Mouse (Mus musculus) mature B cell (primary cell): ENCODE data around the gene Rcc1.

Source experiments
- in situ Hi-C: fragments of 300-500 bp; cut with MboI; formaldehyde crosslinking; loops from 2 replicates; pipeline ENCODE4 v1.14.3; 2019

The Rcc1 gene

DNA sequence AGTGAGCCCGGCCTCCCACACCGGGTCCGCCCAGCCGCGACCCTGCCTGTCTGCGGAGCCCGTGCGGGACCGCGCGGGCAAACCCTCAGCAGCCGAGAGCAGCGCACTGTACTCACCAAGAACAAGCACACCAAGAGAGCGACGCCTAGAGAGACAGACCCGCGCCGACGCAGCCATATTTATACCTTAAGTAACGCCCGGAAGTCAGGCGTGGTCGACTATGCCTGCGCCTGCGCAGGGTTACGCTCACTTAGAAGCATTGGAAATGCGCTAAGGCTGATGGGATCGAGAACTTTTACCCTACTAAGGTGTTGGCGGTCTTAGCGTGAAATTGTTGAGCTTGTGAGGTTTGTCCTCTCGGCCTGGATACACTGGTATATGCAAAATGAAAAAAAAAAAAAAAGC is at the start of gene Rcc1:
TSS of gene Rcc1 (minus strand) at position 125 of the 405 bp plus-strand sequence.
- in situ Hi-C loops = no loop called here

DNA sequence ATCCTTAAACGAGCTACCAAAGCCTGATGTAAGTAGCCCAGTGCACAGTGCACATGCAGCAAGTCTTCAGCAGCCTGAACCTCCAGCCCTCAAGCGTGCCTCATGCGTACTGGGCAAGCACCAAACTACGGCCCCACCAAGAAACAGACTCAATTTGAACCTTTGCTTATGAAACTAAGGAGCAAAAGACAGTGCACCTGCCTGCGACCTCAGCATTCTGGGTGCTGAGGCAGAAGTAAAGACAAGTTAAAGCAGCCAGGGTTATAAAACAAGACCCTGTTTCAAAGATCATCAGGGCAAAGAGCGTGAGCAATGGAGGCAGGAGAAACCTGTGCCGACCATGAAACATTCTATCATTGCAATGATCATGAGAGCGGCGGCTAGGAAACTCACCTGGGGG is 47.6 kb upstream of the Rcc1 start:
- in situ Hi-C loops = no loop called here

DNA sequence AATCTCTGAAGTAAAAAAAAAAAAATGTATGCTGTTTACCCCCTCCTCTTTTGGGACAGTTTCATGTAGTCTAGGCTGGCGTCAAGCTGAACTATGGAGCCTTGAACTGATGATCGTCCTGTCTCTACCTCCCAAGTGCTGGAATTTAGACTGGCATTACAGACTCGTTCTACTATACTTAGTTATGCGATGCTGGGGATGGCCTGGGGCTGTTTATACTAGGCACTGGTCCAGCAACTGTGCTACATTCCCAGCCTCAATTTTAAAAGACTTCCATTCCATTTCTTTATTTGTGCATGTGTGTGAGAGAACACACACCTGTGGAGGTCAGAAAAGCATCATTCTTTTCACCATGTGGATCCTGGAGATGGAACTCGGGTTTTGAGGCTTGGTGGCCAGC is 45.5 kb upstream of the Rcc1 start:
- in situ Hi-C loops = no loop called here

DNA sequence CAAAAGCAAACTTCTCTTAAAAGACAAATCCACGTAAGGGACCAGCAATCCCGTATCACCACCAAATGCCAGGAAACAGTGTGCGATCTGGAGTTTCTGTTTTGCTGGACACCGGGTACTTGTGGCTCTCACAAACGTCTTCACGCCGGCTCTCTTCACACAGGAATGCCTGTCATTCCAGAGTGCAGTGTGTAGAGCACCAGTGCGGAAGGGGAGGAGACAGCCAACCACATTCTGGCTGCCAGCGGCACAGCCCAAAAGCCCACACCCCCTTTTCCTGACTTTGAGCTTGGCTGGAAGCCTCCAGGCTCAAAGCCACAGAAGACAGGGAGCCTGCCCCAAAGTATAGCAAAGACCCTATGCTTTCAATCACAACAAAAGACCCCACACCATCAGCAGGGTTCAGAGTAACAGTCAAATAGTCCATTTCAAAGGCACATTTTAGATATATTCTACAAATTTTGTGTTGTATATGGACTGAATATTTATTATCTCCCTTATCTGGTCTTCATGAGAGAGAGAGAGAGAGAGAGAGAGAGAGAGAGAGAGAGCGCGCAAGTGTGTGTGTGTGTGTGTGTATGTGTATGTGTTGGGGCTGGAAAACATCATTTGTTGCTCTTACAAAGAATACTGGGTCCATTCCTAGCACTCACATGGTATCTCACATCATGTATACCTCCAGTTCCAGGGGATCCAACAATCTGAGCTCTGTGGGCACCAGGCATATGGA is 44.8 kb upstream of the Rcc1 start:
- in situ Hi-C loops = no loop called here

GRCm38 (mm10) chr4:132397120-132397519 is 43.7 kb upstream of the Rcc1 start:
- in situ Hi-C loops = no loop called here

- in situ Hi-C loops = no loop called here
Measured at GRCm38 (mm10) chr4:132396251-132396650, 42.8 kb upstream of the Rcc1 start.

GRCm38 (mm10) chr4:132391063-132391740 is 37.8 kb upstream of the Rcc1 start:
- in situ Hi-C loops = no loop called here

- in situ Hi-C loops = no loop called here
Measured at GRCm38 (mm10) chr4:132389302-132389701, 35.9 kb upstream of the Rcc1 start.

DNA sequence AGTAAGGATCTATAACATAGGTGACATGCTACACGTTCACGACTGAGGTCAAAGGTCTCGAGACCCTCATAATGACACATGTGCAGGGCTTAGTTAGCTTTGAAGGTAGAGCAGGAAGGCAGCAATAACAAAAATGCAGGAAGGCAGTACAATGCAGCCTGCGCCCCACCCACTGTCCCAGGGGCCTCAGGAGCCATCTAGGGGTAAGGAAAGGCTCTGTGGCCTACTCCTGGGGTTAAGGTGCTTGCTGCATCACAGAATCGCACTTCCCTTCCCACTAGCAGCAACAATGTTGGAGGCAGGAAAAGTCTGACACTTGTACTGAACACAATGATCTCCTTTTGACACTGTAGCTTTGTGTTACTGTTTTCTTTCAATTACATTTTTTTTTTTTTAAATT is 34.2 kb upstream of the Rcc1 start:
- in situ Hi-C loops = no loop called here

- in situ Hi-C loops = no loop called here
Measured at GRCm38 (mm10) chr4:132386846-132387245, 33.4 kb upstream of the Rcc1 start.

GRCm38 (mm10) chr4:132385771-132386410 is 32.5 kb upstream of the Rcc1 start:
- in situ Hi-C loops = no loop called here

- in situ Hi-C loops = no loop called here
Measured at GRCm38 (mm10) chr4:132383455-132383854, 30.1 kb upstream of the Rcc1 start.

DNA sequence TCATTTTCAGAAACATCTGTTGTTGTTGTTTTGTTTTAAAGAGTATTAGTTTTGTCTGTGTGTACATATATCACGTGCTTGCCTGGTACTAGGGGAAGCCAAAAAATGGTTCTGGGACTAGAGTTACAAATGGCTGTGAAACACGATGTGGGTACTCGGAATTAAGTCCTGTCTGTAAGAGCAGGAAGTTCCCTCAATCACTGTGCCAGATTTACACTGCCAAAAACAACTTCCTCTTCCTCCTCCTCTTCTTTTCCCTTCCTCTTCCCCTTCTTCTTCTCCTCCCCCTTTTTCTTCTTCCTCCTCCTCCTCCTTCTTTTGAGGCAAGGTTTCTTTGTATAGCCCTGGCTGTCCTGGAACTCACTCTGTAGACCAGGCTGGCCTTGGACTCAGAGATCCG is 28.9 kb upstream of the Rcc1 start:
- in situ Hi-C loops = no loop called here

DNA sequence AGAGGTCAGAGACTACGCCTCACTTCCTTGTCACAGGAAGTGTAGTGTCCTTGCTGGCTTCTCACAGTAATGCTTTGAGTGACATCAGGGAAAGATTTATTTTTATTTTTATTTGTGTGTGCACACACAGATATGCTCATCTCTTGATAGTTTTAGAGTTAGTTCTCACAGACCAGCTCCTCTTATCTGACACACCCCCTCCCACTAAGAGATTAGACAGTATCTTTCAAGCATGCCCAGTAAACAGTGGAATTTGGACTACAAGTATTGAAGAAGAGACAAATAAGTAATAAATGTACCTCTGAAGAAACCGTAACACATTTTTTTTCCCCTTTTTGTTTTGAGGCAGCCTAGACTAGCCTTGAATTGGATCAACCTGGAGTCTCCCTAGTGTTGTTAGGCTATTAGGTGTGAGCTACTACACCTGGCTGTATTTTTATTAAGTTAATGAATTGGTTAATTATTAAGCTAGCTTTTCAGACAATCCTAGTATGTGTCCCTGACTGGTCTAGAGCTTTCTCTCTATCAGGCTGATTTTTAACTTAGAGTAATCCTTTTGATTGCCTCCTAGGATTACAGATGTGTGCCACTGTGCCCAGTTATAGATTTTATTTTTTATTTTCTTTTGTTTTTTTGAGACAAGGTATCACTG is 27.7 kb upstream of the Rcc1 start:
- in situ Hi-C loops = no loop called here

DNA sequence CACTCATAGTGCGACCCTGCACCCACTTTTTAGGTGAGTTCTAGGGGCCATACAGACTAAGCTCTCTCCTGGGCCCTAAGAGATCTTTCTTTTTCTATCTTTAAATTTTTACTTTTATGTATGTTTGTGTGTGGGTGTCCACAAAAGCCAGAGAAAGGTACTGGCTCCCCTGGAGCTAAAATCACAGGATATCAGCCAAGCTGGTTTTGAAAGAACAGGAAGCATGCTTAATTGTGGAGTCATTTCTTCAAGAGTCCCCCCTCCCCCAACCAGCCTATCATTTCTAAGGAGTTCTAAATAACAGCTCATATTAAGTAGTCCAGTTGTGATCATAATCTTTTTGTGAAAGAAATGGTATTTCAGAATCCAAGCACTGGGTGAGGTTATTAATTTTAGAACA is 20.4 kb upstream of the Rcc1 start:
- in situ Hi-C loops = no loop called here

- in situ Hi-C loops = no loop called here
Measured at GRCm38 (mm10) chr4:132369953-132370750, 16.7 kb upstream of the Rcc1 start.

DNA sequence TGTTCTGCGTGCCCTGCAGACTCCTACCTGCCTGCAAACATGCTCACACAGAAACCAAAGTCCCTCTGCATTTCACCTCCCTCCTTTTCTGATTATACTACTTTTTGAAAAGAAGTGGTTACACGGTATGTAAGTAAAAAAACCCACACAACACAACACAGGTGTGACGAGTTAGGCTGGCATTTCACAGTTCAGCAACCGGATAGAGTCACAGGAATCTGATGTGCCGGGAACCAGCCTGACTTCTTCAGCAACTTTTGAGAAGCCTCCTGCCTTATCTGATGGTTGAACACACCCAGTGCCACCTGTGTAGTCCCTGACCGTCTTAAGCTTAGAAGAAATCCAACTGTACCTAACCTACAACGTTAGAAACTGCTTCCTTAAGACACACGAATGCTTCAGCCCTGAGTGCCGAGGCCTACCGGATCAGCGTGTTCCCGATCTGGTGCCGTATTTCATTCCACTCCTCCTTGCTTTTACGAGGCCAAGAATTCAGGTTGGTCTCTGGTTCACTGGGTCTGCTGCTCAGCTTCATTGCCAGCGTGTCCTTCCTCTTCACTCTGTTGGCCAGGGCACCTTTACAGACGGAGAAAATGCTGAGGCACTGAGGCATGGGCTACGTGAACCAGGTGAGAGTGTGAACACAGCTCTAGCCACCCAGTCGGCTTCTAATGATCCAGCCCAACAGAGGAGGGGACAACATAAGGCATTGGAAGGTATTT is 14.2 kb upstream of the Rcc1 start:
- in situ Hi-C loops = no loop called here

DNA sequence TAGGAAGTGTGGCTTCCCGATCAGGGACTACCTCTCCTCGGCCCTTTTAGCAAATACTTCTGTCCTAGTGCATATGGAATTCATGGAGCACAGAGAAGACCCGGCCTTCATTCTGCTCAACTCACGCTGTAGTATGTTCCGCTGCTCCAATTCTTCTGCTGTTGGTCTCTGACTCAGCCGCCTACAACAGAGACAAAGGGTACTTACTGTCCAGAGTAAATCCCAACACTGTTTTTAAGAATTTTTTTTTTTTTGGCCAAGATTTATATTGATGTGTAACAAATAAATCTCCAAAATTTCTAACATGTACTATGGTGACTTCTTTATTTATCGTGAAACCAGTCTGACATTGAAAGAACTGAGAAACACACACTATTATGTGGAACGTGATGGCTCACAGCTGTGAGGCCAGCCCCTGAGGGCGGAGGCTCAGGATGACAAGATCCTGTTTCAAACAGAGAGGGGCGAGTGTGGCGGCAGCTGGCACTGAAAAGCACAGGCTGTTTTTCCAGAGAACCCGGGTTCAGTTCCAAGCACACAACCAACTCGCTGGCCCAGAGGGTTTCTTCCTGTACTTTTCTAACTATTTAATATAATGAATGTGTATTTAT is 12.2 kb upstream of the Rcc1 start:
- in situ Hi-C loops = no loop called here

- in situ Hi-C loops = no loop called here
Measured at GRCm38 (mm10) chr4:132363487-132363886, 10.1 kb upstream of the Rcc1 start.

DNA sequence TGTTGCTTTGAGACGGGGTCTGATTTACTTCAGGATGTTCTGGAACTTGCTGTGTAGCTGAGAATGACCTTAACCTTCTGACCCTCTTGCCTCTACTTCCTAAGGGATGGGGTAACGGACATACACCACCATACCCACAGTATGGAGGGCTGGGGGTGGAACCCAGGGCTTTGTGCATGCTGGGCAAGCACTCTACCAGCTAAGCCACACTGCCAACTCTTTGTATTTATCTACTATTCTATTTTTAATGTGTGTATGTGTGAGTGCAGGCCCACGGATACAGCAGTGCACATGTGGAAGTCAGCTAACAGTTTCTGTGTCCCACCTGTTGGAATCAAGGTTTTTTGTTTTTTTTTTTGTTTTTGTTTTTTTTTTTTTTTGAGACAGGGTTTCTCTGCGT is 6.1 kb upstream of the Rcc1 start:
- in situ Hi-C loops = no loop called here

- in situ Hi-C loops = no loop called here
Measured at GRCm38 (mm10) chr4:132356170-132356569, 2.8 kb upstream of the Rcc1 start.
